Mouse (Mus musculus): ENCODE measurements at regions not wholly inside any gene's neighbourhood (a gene's known extent, or its start where the extent isn't known, plus 50 kb on each side); places are given as distances from the start of the nearest gene placed in this dataset.

- no peaks in the 10 kb centered on the region for H3K4me1 ChIP-seq (ENCODE audit: control insufficient read depth, insufficient read depth, low read length)
- H3K4me3 ChIP-seq (ENCODE audit: low read depth, low read length) = no peak overlapping the region
- TF ChIP-seq EP300 (IDR thresholded peaks at IDR 0.05; ENCODE audit: insufficient read depth, low read depth, low read length) (no peak), CTCF (IDR thresholded peaks at IDR 0.05; ENCODE audit: low read depth, low read length) (no peak)
- no peak overlapping the region for H3K9ac ChIP-seq (ENCODE audit: low read depth, poor library complexity, severe bottlenecking)
- no peak overlapping the region for H3K27ac ChIP-seq (ENCODE audit: insufficient read depth, low read length)
- no peaks in the 10 kb centered on the region for H3K27me3 ChIP-seq (ENCODE audit: control insufficient read depth, insufficient read depth, low read length, poor library complexity, severe bottlenecking)
- no peaks in the 10 kb centered on the region for H3K36me3 ChIP-seq (ENCODE audit: control insufficient read depth, insufficient read depth, low read length, poor library complexity, severe bottlenecking)
- no peaks in the 10 kb centered on the region for H3K9me3 ChIP-seq (replicated peaks; ENCODE audit: control insufficient read depth, insufficient read depth, low read length, poor library complexity, severe bottlenecking)
These were observed 67.9 kb downstream of the 3100002H09Rik start for GRCm38 (mm10) chr4:124542696-124543095.

GRCm38 (mm10) chr4:124538471-124538870 is 72.1 kb downstream of the 3100002H09Rik start:
- Histone ChIP-seq H3K27me3 (ENCODE audit: control insufficient read depth, insufficient read depth, low read length, poor library complexity, severe bottlenecking) (no peaks in the 10 kb centered on the region), H3K36me3 (ENCODE audit: control insufficient read depth, insufficient read depth, low read length, poor library complexity, severe bottlenecking) (no peaks in the 10 kb centered on the region)

DNA sequence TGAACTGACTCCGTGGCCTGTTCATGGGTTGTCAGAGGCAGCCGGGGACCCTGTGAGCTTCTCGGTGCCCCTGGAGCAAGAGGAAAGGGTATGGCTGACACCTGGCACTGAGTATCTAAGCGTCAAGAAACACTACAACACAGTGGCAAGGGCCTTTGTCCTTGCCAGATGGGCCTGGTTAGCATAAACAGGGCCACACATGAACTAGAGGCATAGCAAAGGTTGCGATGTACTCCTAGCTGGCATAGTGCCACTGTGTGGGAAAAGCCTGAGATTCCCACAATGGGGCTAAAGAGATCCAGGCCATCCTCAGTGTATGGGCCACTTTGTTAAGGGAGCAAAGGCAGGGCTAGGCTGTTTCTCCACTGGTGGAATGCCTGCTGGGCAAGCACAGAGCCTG is 72.9 kb downstream of the 3100002H09Rik start:
- no peak overlapping the region for H3K9ac ChIP-seq (ENCODE audit: low read depth, poor library complexity, severe bottlenecking)
- no peak overlapping the region for H3K4me3 ChIP-seq (ENCODE audit: low read depth, low read length)
- no peaks in the 10 kb centered on the region for H3K4me1 ChIP-seq (ENCODE audit: control insufficient read depth, insufficient read depth, low read length)
- H3K27ac ChIP-seq (ENCODE audit: insufficient read depth, low read length) = no peak overlapping the region
- H3K9me3 ChIP-seq (replicated peaks; ENCODE audit: control insufficient read depth, insufficient read depth, low read length, poor library complexity, severe bottlenecking) = no peaks in the 10 kb centered on the region
- no peaks in the 10 kb centered on the region for H3K36me3 ChIP-seq (ENCODE audit: control insufficient read depth, insufficient read depth, low read length, poor library complexity, severe bottlenecking)
- TF ChIP-seq POLR2A (IDR thresholded peaks at IDR 0.05; ENCODE audit: insufficient read depth, low read length) (no peak), CTCF (IDR thresholded peaks at IDR 0.05; ENCODE audit: low read depth, low read length) (no peak), EP300 (IDR thresholded peaks at IDR 0.05; ENCODE audit: insufficient read depth, low read depth, low read length) (no peak)
- H3K27me3 ChIP-seq (ENCODE audit: control insufficient read depth, insufficient read depth, low read length, poor library complexity, severe bottlenecking) = no peaks in the 10 kb centered on the region

More at GRCm38 (mm10) chr4:124538471-124538870, 72.1 kb downstream of the 3100002H09Rik start:
- Histone ChIP-seq H3K9ac (ENCODE audit: low read depth, poor library complexity, severe bottlenecking) (no peak overlapping the region), H3K4me1 (ENCODE audit: control insufficient read depth, insufficient read depth, low read length) (no peaks in the 10 kb centered on the region), H3K9me3 (replicated peaks; ENCODE audit: control insufficient read depth, insufficient read depth, low read length, poor library complexity, severe bottlenecking) (no peaks in the 10 kb centered on the region), H3K27ac (ENCODE audit: insufficient read depth, low read length) (no peak overlapping the region), H3K4me3 (ENCODE audit: low read depth, low read length) (no peak overlapping the region)
- TF ChIP-seq CTCF (IDR thresholded peaks at IDR 0.05; ENCODE audit: low read depth, low read length) = no peak
- TF ChIP-seq EP300 (IDR thresholded peaks at IDR 0.05; ENCODE audit: insufficient read depth, low read depth, low read length) = no peak
- TF ChIP-seq POLR2A (IDR thresholded peaks at IDR 0.05; ENCODE audit: insufficient read depth, low read length) = no peak

DNA sequence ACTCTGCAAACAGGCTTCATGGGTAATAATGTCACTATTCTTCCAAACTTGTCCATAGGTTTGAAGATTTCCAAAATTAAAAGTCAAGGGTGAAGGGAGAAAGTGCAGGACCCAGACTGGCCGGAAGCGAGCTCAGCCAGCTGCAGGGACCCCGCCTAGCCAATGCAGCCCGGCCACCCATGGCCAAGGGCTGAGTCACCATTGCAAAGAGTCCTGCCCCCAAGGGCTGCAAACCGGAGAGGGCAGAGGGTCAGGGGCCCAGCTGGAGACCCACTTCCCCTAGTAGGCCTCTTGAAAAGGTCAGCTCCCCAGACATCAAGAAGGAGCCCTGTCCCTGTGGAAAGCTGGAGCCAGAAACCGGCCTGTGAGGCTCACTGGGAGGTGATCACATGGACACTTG is 77.0 kb downstream of the 3100002H09Rik start:
- Histone ChIP-seq H3K9me3 (replicated peaks; ENCODE audit: control insufficient read depth, insufficient read depth, low read length, poor library complexity, severe bottlenecking) (no peaks in the 10 kb centered on the region), H3K36me3 (ENCODE audit: control insufficient read depth, insufficient read depth, low read length, poor library complexity, severe bottlenecking) (no peaks in the 10 kb centered on the region), H3K9ac (ENCODE audit: low read depth, poor library complexity, severe bottlenecking) (no peak overlapping the region), H3K4me1 (ENCODE audit: control insufficient read depth, insufficient read depth, low read length) (no peaks in the 10 kb centered on the region), H3K27ac (ENCODE audit: insufficient read depth, low read length) (no peak overlapping the region), H3K4me3 (ENCODE audit: low read depth, low read length) (no peak overlapping the region), H3K27me3 (ENCODE audit: control insufficient read depth, insufficient read depth, low read length, poor library complexity, severe bottlenecking) (no peaks in the 10 kb centered on the region)
- no peak for TF ChIP-seq CTCF (IDR thresholded peaks at IDR 0.05; ENCODE audit: low read depth, low read length)
- no peak for TF ChIP-seq EP300 (IDR thresholded peaks at IDR 0.05; ENCODE audit: insufficient read depth, low read depth, low read length)
- TF ChIP-seq POLR2A (IDR thresholded peaks at IDR 0.05; ENCODE audit: insufficient read depth, low read length) = no peak

GRCm38 (mm10) chr4:124530596-124530995 is 80.0 kb downstream of the 3100002H09Rik start:
- Histone ChIP-seq H3K27ac (ENCODE audit: insufficient read depth, low read length) (no peak overlapping the region), H3K9me3 (replicated peaks; ENCODE audit: control insufficient read depth, insufficient read depth, low read length, poor library complexity, severe bottlenecking) (no peaks in the 10 kb centered on the region), H3K4me1 (ENCODE audit: control insufficient read depth, insufficient read depth, low read length) (no peaks in the 10 kb centered on the region), H3K36me3 (ENCODE audit: control insufficient read depth, insufficient read depth, low read length, poor library complexity, severe bottlenecking) (no peaks in the 10 kb centered on the region), H3K27me3 (ENCODE audit: control insufficient read depth, insufficient read depth, low read length, poor library complexity, severe bottlenecking) (no peaks in the 10 kb centered on the region), H3K4me3 (ENCODE audit: low read depth, low read length) (no peak overlapping the region), H3K9ac (ENCODE audit: low read depth, poor library complexity, severe bottlenecking) (no peak overlapping the region)
- no peak for TF ChIP-seq POLR2A (IDR thresholded peaks at IDR 0.05; ENCODE audit: insufficient read depth, low read length)
- TF ChIP-seq EP300 (IDR thresholded peaks at IDR 0.05; ENCODE audit: insufficient read depth, low read depth, low read length) = no peak
- TF ChIP-seq CTCF (IDR thresholded peaks at IDR 0.05; ENCODE audit: low read depth, low read length) = no peak

DNA sequence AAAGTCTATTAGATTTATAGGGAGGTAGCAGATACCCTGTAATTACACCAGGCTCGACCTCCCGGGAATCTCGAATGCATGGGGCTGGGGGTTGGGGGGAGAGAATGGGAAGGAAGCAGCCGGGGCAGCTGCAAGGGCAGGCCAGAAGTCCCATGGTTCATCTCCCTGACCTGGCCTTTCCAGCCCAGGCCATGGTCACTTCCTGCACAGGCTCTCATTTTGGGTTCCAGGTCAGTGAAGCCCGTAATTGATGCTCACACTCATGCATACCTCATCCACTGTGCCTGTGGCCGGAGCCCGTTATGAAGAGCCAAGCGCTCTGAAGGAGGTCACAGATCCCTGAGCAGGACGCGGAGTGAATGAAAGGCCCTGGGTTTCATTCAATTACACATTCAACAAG is 83.8 kb downstream of the 3100002H09Rik start:
- Histone ChIP-seq H3K4me1 (ENCODE audit: control insufficient read depth, insufficient read depth, low read length) (no peaks in the 10 kb centered on the region), H3K9me3 (replicated peaks; ENCODE audit: control insufficient read depth, insufficient read depth, low read length, poor library complexity, severe bottlenecking) (no peaks in the 10 kb centered on the region), H3K27ac (ENCODE audit: insufficient read depth, low read length) (no peak overlapping the region), H3K9ac (ENCODE audit: low read depth, poor library complexity, severe bottlenecking) (no peak overlapping the region), H3K4me3 (ENCODE audit: low read depth, low read length) (no peak overlapping the region), H3K36me3 (ENCODE audit: control insufficient read depth, insufficient read depth, low read length, poor library complexity, severe bottlenecking) (no peaks in the 10 kb centered on the region), H3K27me3 (ENCODE audit: control insufficient read depth, insufficient read depth, low read length, poor library complexity, severe bottlenecking) (no peaks in the 10 kb centered on the region)
- TF ChIP-seq EP300 (IDR thresholded peaks at IDR 0.05; ENCODE audit: insufficient read depth, low read depth, low read length) (no peak), POLR2A (IDR thresholded peaks at IDR 0.05; ENCODE audit: insufficient read depth, low read length) (no peak), CTCF (IDR thresholded peaks at IDR 0.05; ENCODE audit: low read depth, low read length) (no peak)

All from ES-Bruce4 (cell line).